Mouse (Mus musculus) urinary bladder, adult 18-20 months (tissue): ENCODE measurements at regions not wholly inside any gene's neighbourhood (a gene's known extent, or its start where the extent isn't known, plus 50 kb on each side); places are given as distances from the start of the nearest gene placed in this dataset.

Source experiments
- DNase-seq, 2 experiments: peaks; one replicate each; pipeline ENCODE4 v3.0.0; 2022; ENCODE audit warnings: low spot score in 2 of 2, mixed read lengths in 2 of 2

- no peak for DNase-seq
These were observed 64.4 kb upstream of the Clint1 start for GRCm38 (mm10) chr11:45787408-45787807.

GRCm38 (mm10) chr11:45789886-45790285 is 62.0 kb upstream of the Clint1 start:
- DNase-seq = no peak

DNA sequence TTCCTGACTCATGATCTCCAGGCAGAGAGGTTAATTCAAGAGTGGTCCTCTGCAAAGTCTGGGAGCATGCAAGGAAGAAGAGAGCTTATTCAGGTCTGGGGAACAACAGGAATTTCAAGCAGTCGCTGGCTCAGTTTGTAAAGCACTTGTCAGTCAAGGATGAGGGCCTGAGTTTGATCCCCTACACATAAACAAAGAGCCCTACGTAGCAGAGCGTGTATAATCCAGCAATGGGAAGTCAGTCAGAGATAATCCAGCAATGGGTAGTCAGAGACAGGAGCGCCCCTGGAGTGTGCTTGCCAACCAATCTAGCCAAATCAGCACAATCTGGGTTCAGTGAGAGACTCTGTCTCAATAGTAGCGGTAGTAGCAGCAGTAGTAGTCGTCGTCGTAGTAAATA is 61.3 kb upstream of the Clint1 start:
- DNase-seq = no peak

- no peak for DNase-seq
These were observed 60.2 kb upstream of the Clint1 start for GRCm38 (mm10) chr11:45791696-45792095.

- no peak for DNase-seq
These were observed 57.4 kb upstream of the Clint1 start for GRCm38 (mm10) chr11:45794361-45794981.

DNA sequence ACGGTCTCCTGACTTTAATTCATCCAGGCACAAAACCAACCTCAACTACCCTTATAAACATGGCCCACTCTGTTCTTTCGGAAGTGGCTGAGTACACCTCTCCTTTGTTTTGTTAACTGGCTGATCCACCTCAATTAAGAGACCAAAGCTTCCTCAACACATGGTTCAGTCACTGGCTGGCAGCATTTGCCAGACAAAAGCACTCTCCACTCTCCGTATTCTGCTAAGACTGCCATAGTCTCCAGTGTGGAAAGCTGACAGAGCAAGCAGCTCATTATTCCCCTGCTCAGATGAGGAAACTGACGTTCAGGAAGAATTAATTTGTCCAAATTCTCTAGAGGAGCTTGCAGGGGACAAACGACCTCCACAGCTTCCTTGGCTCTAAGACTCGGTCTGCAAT is 56.5 kb upstream of the Clint1 start:
- DNase-seq = no peak

DNA sequence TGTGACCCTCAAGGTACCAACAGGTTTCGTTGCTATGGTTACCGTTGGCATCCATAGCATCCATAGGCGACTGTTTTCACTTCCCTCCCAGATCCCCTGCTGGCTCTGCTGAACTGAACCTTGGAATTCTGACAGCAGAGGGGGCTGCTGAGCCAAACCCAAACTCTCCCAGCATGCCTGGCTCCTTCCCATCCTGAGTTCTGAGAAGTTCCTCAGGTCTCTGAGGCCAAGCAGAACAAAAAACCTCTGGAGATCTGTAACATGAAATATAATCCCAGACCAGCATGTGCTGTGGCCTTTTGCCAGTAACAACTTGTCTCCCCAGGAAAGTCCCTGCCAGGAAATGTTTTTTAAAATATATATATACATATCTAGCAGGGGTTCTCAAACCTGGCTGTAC is 56.1 kb upstream of the Clint1 start:
- peak; percentile 48 to 69 for DNase-seq

- DNase-seq = no peak
These were observed 52.0 kb upstream of the Clint1 start for GRCm38 (mm10) chr11:45799732-45800386.
